Mouse (Mus musculus): ENCODE results near the gene Mutyh.
A peak's percentile ranks its signal among the peaks of the same experiment; 100 is the strongest.

Mutyh gene

GRCm38 (mm10) chr4:116807197-116808129, at the start of gene Mutyh, which contains the start of gene Toe1:
Mutyh (plus strand) TSS chr4:116807723.
Toe1 (minus strand) TSS chr4:116807640.
- DNase-seq (ENCODE audit: low spot score in 2 of 2), result peak; percentile 96

- no peak for DNase-seq (ENCODE audit: low spot score in 2 of 2)
Measured at GRCm38 (mm10) chr4:116761914-116762313, 45.6 kb upstream of the Mutyh start.

GRCm38 (mm10) chr4:116764001-116764400, 43.5 kb upstream of the Mutyh start:
- no peak for DNase-seq (ENCODE audit: low spot score in 2 of 2)

- DNase-seq (ENCODE audit: low spot score in 2 of 2), result no peak
Measured at GRCm38 (mm10) chr4:116768510-116768909, 39.0 kb upstream of the Mutyh start.

- DNase-seq (ENCODE audit: low spot score in 2 of 2), result no peak
Measured at GRCm38 (mm10) chr4:116769060-116769459, 38.5 kb upstream of the Mutyh start.

GRCm38 (mm10) chr4:116776391-116776790, 31.1 kb upstream of the Mutyh start:
- DNase-seq (ENCODE audit: low spot score in 2 of 2), result no peak

- DNase-seq (ENCODE audit: low spot score in 2 of 2), result no peak
Measured at GRCm38 (mm10) chr4:116777079-116777478, 30.4 kb upstream of the Mutyh start.

- DNase-seq (ENCODE audit: low spot score in 2 of 2), result no peak
Measured at GRCm38 (mm10) chr4:116780541-116780940, 27.0 kb upstream of the Mutyh start.

GRCm38 (mm10) chr4:116781366-116781765, 26.2 kb upstream of the Mutyh start:
- DNase-seq (ENCODE audit: low spot score in 2 of 2), result no peak

- DNase-seq (ENCODE audit: low spot score in 2 of 2), result no peak
Measured at GRCm38 (mm10) chr4:116782171-116782570, 25.4 kb upstream of the Mutyh start.

- DNase-seq (ENCODE audit: low spot score in 2 of 2), result no peak
Measured at GRCm38 (mm10) chr4:116786587-116786986, 20.9 kb upstream of the Mutyh start.

GRCm38 (mm10) chr4:116787985-116788760, 19.4 kb upstream of the Mutyh start:
- DNase-seq (ENCODE audit: low spot score in 2 of 2), result peak in 1 of 2 experiments; percentile 35

- peak; percentile 73 to 82 for DNase-seq (ENCODE audit: low spot score in 2 of 2)
Measured at GRCm38 (mm10) chr4:116788956-116789355, 18.6 kb upstream of the Mutyh start.

- DNase-seq (ENCODE audit: low spot score in 2 of 2), result no peak
Measured at GRCm38 (mm10) chr4:116792453-116792852, 15.1 kb upstream of the Mutyh start.

GRCm38 (mm10) chr4:116794273-116794672, 13.2 kb upstream of the Mutyh start:
- DNase-seq (ENCODE audit: low spot score in 2 of 2), result no peak

GRCm38 (mm10) chr4:116796442-116797110, 10.9 kb upstream of the Mutyh start:
- DNase-seq (ENCODE audit: low spot score in 2 of 2), result no peak

GRCm38 (mm10) chr4:116799901-116800300, 7.6 kb upstream of the Mutyh start:
- peak in 1 of 2 experiments; percentile 18 for DNase-seq (ENCODE audit: low spot score in 2 of 2)

GRCm38 (mm10) chr4:116811012-116811411, 3.5 kb downstream of the Mutyh start:
- DNase-seq (ENCODE audit: low spot score in 2 of 2), result no peak

- DNase-seq (ENCODE audit: low spot score in 2 of 2), result no peak
Measured at GRCm38 (mm10) chr4:116815276-116815675, 7.8 kb downstream of the Mutyh start.

GRCm38 (mm10) chr4:116817486-116817885, 10.0 kb downstream of the Mutyh start:
- no peak for DNase-seq (ENCODE audit: low spot score in 2 of 2)

- DNase-seq (ENCODE audit: low spot score in 2 of 2), result no peak
Measured at GRCm38 (mm10) chr4:116819968-116820901, 12.7 kb downstream of the Mutyh start.

Data from spleen, postnatal 36 days (tissue).